Mouse (Mus musculus) heart, adult 2 months (tissue): ENCODE data around the gene Memo1. TPM values are rescaled to one million over a fixed set of nuclear protein-coding genes. Genes with fewer than 3 reads are reported as not detected.

ENCODE experiments used
- DNase-seq, 2 experiments: peaks; one replicate each; pipeline ENCODE4 v3.0.0; 2021
- H3K27ac ChIP-seq: fragments of 200-600 bp; 2 replicates; pipeline ENCODE4 v1.8.1; 2022
- H3K27me3 ChIP-seq: fragments of 200-500 bp; 2 replicates; pipeline ENCODE4 v1.6.1; 2012; ENCODE audit warnings: mild to moderate bottlenecking, low read length, inconsistent platforms, mixed read lengths; ENCODE audit not compliant: control insufficient read depth, insufficient read depth
- H3K36me3 ChIP-seq: fragments of 200-500 bp; 2 replicates; pipeline ENCODE4 v1.6.1; 2012; ENCODE audit warnings: low read length, inconsistent platforms; ENCODE audit not compliant: control insufficient read depth, insufficient read depth
- H3K4me1 ChIP-seq: fragments of 200-500 bp; 2 replicates; pipeline ENCODE4 v1.6.1; 2011; ENCODE audit warnings: low read length; ENCODE audit not compliant: control insufficient read depth, insufficient read depth
- H3K4me3 ChIP-seq: fragments of 200-600 bp; 2 replicates; pipeline ENCODE4 v1.8.1; 2022
- H3K79me2 ChIP-seq: fragments of 200-500 bp; replicated peaks from 2 replicates; pipeline ENCODE4 v1.6.1; 2012; ENCODE audit warnings: mild to moderate bottlenecking, inconsistent platforms, low read length, moderate library complexity, mixed read lengths; ENCODE audit not compliant: control insufficient read depth, insufficient read depth
- H3K9ac ChIP-seq: fragments of 200-500 bp; 2 replicates; pipeline ENCODE4 v1.6.1; 2012; ENCODE audit warnings: low read depth, mild to moderate bottlenecking, control low read depth, inconsistent platforms, low read length, mixed read lengths
- CTCF ChIP-seq: fragments of 200-600 bp; IDR thresholded peaks from 2 replicates; pipeline ENCODE4 v1.8.1; 2022; ENCODE audit warnings: antibody characterized with exemption, mild to moderate bottlenecking, moderate library complexity
- EP300 ChIP-seq: fragments of 200-500 bp; IDR thresholded peaks from 2 replicates; pipeline ENCODE4 v1.6.1; 2011; ENCODE audit warnings: low read depth, low read length, control low read depth; ENCODE audit not compliant: insufficient read depth
- POLR2A ChIP-seq: fragments of 200-500 bp; IDR thresholded peaks from 2 replicates; pipeline ENCODE4 v1.6.1; 2011; ENCODE audit warnings: mild to moderate bottlenecking, low read depth, low read length, control low read depth; ENCODE audit not compliant: insufficient read depth
- WGBS: fragments of 180-500 bp; shearing (Covaris S2); methylation state at CpG from one replicate; pipeline ENCODE4 v1.1.7; 2018; 5-methylcytosine and 5-hydroxymethylcytosine counted together
- intact Hi-C: fragments of 180-260 bp; cut with DNase I; formaldehyde crosslinking; loops from one replicate; pipeline ENCODE4 v1.15.1; 2025
- polyA plus RNA-seq: library from polyadenylated mRNA; depleted of rRNA; stranded (reverse); fragments of >200 nt; gene quantifications from 2 replicates; pipeline ENCODE4 v1.2.3, GENCODE M21; 2012
- total RNA-seq, 2 experiments: library from RNA; stranded (reverse); gene quantifications; 2 replicates each; pipeline ENCODE4 v1.2.3; 2021

Memo1 gene
- total and polyA plus RNA-seq, 3 experiments, result 56.7 to 70.8 (median 66.7) TPM

GRCm38 (mm10) chr17:74278966-74279869 lies 16.1 kb downstream of the Memo1 start:
- intact Hi-C loops, result no loop called here
- H3K36me3 ChIP-seq, result no peaks in the 10 kb centered on the region; the same call in 1 of the 2 replicates
- H3K4me1 ChIP-seq, result peaks cover 3% of the 10 kb centered on the region
- no peak overlapping the region for H3K27ac ChIP-seq
- no peak for DNase-seq
- no peaks in the 10 kb centered on the region; the same call in 1 of the 2 replicates for H3K79me2 ChIP-seq
- no peak for TF ChIP-seq POLR2A
- H3K9ac ChIP-seq, result no peak overlapping the region
- 90% methylated on average over 8 of the region's 8 CpGs for WGBS
- no peaks in the 10 kb centered on the region for H3K27me3 ChIP-seq
- no peak overlapping the region for H3K4me3 ChIP-seq

- Histone ChIP-seq H3K4me3 (no peak overlapping the region), H3K4me1 (peaks cover 2% of the 10 kb centered on the region; the same call in 1 of the 2 replicates)
- WGBS, result 30% methylated on average over 3 of the region's 3 CpGs
Measured at GRCm38 (mm10) chr17:74274471-74274870, 20.9 kb downstream of the Memo1 start.

GRCm38 (mm10) chr17:74272683-74273205 lies 22.6 kb downstream of the Memo1 start:
- Histone ChIP-seq H3K27me3 (no peaks in the 10 kb centered on the region), H3K79me2 (peaks cover 10% of the 10 kb centered on the region), H3K9ac (no peak overlapping the region), H3K27ac (no peak overlapping the region), H3K4me3 (no peak overlapping the region), H3K36me3 (no peaks in the 10 kb centered on the region), H3K4me1 (no peaks in the 10 kb centered on the region; the same call in 1 of the 2 replicates)
- DNase-seq, result no peak
- TF ChIP-seq EP300, result no peak
- intact Hi-C loops, result no loop called here
- 74% methylated on average over 16 of the region's 16 CpGs for WGBS

More at GRCm38 (mm10) chr17:74274471-74274870, 20.9 kb downstream of the Memo1 start:
- intact Hi-C loops, result no loop called here
- H3K79me2 ChIP-seq, result peaks cover 6% of the 10 kb centered on the region
- no peaks in the 10 kb centered on the region for H3K36me3 ChIP-seq
- no peak for DNase-seq
- no peak for TF ChIP-seq POLR2A
- no peak for TF ChIP-seq EP300
- no peak for TF ChIP-seq CTCF
- no peak overlapping the region for H3K27ac ChIP-seq
- H3K27me3 ChIP-seq, result no peaks in the 10 kb centered on the region
- no peak overlapping the region for H3K9ac ChIP-seq

GRCm38 (mm10) chr17:74271541-74272268 lies 23.6 kb downstream of the Memo1 start:
- Histone ChIP-seq H3K9ac (no peak overlapping the region), H3K27me3 (no peaks in the 10 kb centered on the region), H3K27ac (no peak overlapping the region), H3K4me1 (no peaks in the 10 kb centered on the region; the same call in 1 of the 2 replicates), H3K36me3 (no peaks in the 10 kb centered on the region), H3K79me2 (peaks cover 10% of the 10 kb centered on the region), H3K4me3 (no peak overlapping the region)
- DNase-seq, result no peak
- WGBS, result 81% methylated on average over 3 of the region's 3 CpGs
- intact Hi-C loops, result no loop called here
- TF ChIP-seq EP300, result no peak
- no peak for TF ChIP-seq CTCF
- no peak for TF ChIP-seq POLR2A

- WGBS, result 30% methylated on average over 2 of the region's 2 CpGs
- TF ChIP-seq POLR2A, result no peak
- TF ChIP-seq EP300, result no peak
- no peak for TF ChIP-seq CTCF
Measured at GRCm38 (mm10) chr17:74270205-74270604, 25.1 kb downstream of the Memo1 start.

More at GRCm38 (mm10) chr17:74270205-74270604, 25.1 kb downstream of the Memo1 start:
- intact Hi-C loops, result no loop called here
- H3K27me3 ChIP-seq, result no peaks in the 10 kb centered on the region
- H3K36me3 ChIP-seq, result peaks cover 5% of the 10 kb centered on the region; the same call in 1 of the 2 replicates
- no peak overlapping the region for H3K27ac ChIP-seq
- peaks cover under 1% of the 10 kb centered on the region for H3K4me1 ChIP-seq
- peaks cover 10% of the 10 kb centered on the region for H3K79me2 ChIP-seq
- no peak overlapping the region for H3K9ac ChIP-seq
- DNase-seq, result no peak
- no peak overlapping the region for H3K4me3 ChIP-seq
